In the genomic region with DNA sequence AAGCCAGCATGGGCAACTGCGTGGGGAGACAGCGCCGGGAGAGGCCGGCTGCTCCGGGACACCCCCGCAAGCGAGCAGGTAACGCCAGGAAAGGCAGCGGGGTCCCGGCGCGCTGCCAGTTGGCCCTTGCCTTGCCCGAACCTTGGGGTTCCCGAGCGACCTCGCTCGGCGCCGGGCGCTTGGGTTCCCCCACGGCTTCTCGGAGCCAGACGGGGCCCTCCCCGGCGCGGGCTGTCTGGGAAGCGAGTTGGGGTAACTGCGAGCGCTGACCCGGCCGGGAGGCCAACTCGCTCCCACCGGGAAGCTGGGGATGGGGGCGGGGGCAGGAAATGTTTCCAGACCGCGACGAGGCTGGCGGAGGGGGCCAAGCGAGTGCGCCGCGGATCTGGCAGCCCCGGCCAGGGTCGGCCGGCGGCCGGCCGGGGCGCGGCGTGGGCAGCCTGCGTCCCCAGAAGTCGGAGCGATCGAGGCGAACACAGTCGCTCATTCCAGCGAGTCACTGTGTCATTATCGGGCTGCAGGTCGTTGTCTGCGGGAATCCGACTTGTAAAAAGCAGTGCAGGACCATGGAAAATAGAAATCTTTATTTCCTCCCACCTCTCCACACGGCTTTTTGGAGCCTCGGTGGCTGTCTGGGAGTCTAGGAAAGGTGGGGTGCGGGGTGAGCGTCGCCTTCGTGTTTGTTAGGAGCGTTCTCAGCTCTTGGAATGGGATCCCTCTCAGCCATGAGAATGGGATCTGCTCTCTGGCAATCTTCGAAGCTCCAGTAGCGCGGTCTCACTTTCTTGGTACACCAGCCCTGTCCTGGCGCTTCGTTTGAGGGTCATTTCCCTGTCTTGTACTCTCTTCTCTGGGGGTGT, we compare ENCODE assay signal across 8 mouse cellular contexts. TPM values are rescaled to one million over a fixed set of nuclear protein-coding genes. Genes with fewer than 3 reads are reported as not detected.
DNase-seq lines count a peak whose midpoint lies in the region; ATAC-seq and TF ChIP-seq lines count a peak whose summit lies in the region.
"Had no signal": no experiment of that assay in that cellular context is flagged by ENCODE, and none has a peak within 500 bp of the region (broad histone marks: within the 10 kb centered on the region; RNA-seq: fewer than 3 reads in every experiment).

No protein-coding gene starts in this region.

- peak overlapping the region; percentile 81 for H3K4me2 ChIP-seq in lung, embryonic 15.5 days

- DNase-seq in CD8-positive naive resting alpha-beta T cell, adult 2 months (ENCODE audit: low read depth in 2 of 2, low spot score in 2 of 2) = peak; percentile 34 to 39
- no peak for DNase-seq in G1E (ENCODE audit: low spot score)
- DNase-seq in cerebellum, postnatal 10 days = peak; percentile 77 to 80
- peak; percentile 64 for DNase-seq in gastrocnemius, postnatal 25 days
- peak; percentile 51 for DNase-seq in retina, postnatal 1 day

- peaks cover 15% of the 10 kb centered on the region for H3K36me3 ChIP-seq in G1E (replicated peaks)
- H3K36me3 ChIP-seq in lung, embryonic 15.5 days = no peaks in the 10 kb centered on the region

- peak overlapping the region; percentile 86 for H3K4me3 ChIP-seq in G1E (ENCODE audit: low read depth, low read length)
- peak overlapping the region; percentile 72 for H3K4me3 ChIP-seq in lung, embryonic 15.5 days

- no peak for ATAC-seq in G1E (ENCODE audit: extremely low read depth, insufficient number of reproducible peaks, low FRiP score, poor library complexity, severe bottlenecking)
- ATAC-seq in inflammation-experienced regulatory T-cells, adult 6 months = peak; percentile 3
- 0 out of 2 replicates have a peak, but pooled peaks have one; percentile 0 for ATAC-seq in lung, embryonic 15.5 days (ENCODE audit: borderline replicate concordance, extremely low read depth, low FRiP score, low TSS enrichment)

- under 1% methylated on average over 70 of the region's 74 CpGs for WGBS in lung, embryonic 15.5 days

- peaks cover 25% of the 10 kb centered on the region for H3K4me1 ChIP-seq in G1E (ENCODE audit: insufficient read depth, low read depth, low read length)
- peaks cover 14% of the 10 kb centered on the region for H3K4me1 ChIP-seq in lung, embryonic 15.5 days

- H3K9ac ChIP-seq in lung, embryonic 15.5 days = peak overlapping the region; percentile 67

- peak overlapping the region; percentile 70 for H3K27ac ChIP-seq in lung, embryonic 15.5 days

- no peaks in the 10 kb centered on the region for H3K9me3 ChIP-seq in G1E (replicated peaks)
- H3K9me3 ChIP-seq in lung, embryonic 15.5 days = no peaks in the 10 kb centered on the region

- H3K27me3 ChIP-seq in G1E (ENCODE audit: insufficient read depth, low read length) = peaks cover 24% of the 10 kb centered on the region
- H3K27me3 ChIP-seq in lung, embryonic 15.5 days = no peaks in the 10 kb centered on the region

- TF ChIP-seq CTCF in G1E (IDR thresholded peaks at IDR 0.05; ENCODE audit: low read depth, low read length) = no peak

RNA-seq across cellular contexts. Expression of gene Ubtd1, which starts 0.6 kb away (rescaled TPM):
- total RNA-seq in G1E (2014; fragmentation: Nextera tagmentation) = 2.6 and 19.9 TPM in 2 replicates
- total RNA-seq in G1E (2017) = 4.8 and 7.7 TPM in 2 replicates
- 4.0 and 4.2 TPM in 2 replicates for polyA plus RNA-seq in G1E (2012)
- total RNA-seq in gastrocnemius, postnatal 25 days (2021) = 10 to 100 TPM; 15.4 to 19.8 TPM
- 1 to 10 TPM; 1.1 to 4.7 (median 3.9) TPM for polyA plus RNA-seq in inflammation-experienced regulatory T-cells, adult 6 months (2017; shearing (Covaris generic))
- 17.2 and 17.5 TPM in 2 replicates for polyA plus RNA-seq in lung, embryonic 15.5 days (2015; fragmentation: Nextera tagmentation; extraction: Ambion mirVana)

RNA-seq across cellular contexts. Expression of gene Mms19, which starts 1.2 kb away (rescaled TPM):
- total RNA-seq in G1E (2014; fragmentation: Nextera tagmentation) (27.5 and 39.4 TPM in 2 replicates), G1E (2017) (26.2 and 31.7 TPM in 2 replicates)
- polyA plus RNA-seq in G1E (2012) = 16.1 and 17.4 TPM in 2 replicates
- total RNA-seq in gastrocnemius, postnatal 25 days (2021) = 1 to 10 TPM; 7.7 to 8.7 TPM
- 10 to 100 TPM; 58.6 to 97.5 (median 79.2) TPM for polyA plus RNA-seq in inflammation-experienced regulatory T-cells, adult 6 months (2017; shearing (Covaris generic))
- polyA plus RNA-seq in lung, embryonic 15.5 days (2015; fragmentation: Nextera tagmentation; extraction: Ambion mirVana) = 29.7 and 35.3 TPM in 2 replicates

RNA-seq across cellular contexts. Expression of gene Zdhhc16, which starts 48.9 kb away (rescaled TPM):
- total RNA-seq in G1E (2014; fragmentation: Nextera tagmentation) (36.7 and 45.4 TPM in 2 replicates), G1E (2017) (27.8 and 29.7 TPM in 2 replicates)
- polyA plus RNA-seq in G1E (2012) = 25.6 and 34.0 TPM in 2 replicates
- total RNA-seq in gastrocnemius, postnatal 25 days (2021) = 10 to 100 TPM; 19.2 to 20.5 TPM
- polyA plus RNA-seq in inflammation-experienced regulatory T-cells, adult 6 months (2017; shearing (Covaris generic)) = 10 to 100 TPM; 38.4 to 48.4 (median 43.2) TPM
- polyA plus RNA-seq in lung, embryonic 15.5 days (2015; fragmentation: Nextera tagmentation; extraction: Ambion mirVana) = 88.1 and 96.2 TPM in 2 replicates

RNA-seq across cellular contexts. Expression of gene Exosc1, which starts 48.9 kb away (rescaled TPM):
- total RNA-seq in G1E (2014; fragmentation: Nextera tagmentation) (81.0 and 95.9 TPM in 2 replicates), G1E (2017) (50.2 and 52.2 TPM in 2 replicates)
- 20.3 and 29.3 TPM in 2 replicates for polyA plus RNA-seq in G1E (2012)
- total RNA-seq in gastrocnemius, postnatal 25 days (2021) = 10 to 100 TPM; 11.4 to 16.4 TPM
- 10 to 100 TPM; 66.9 to 92.2 (median 92.1) TPM for polyA plus RNA-seq in inflammation-experienced regulatory T-cells, adult 6 months (2017; shearing (Covaris generic))
- 71.4 and 72.6 TPM in 2 replicates for polyA plus RNA-seq in lung, embryonic 15.5 days (2015; fragmentation: Nextera tagmentation; extraction: Ambion mirVana)

RNA-seq across cellular contexts. Expression of gene Ankrd2, which starts 53.6 kb away (rescaled TPM):
- not detected in 2 replicates for total RNA-seq in G1E (2014; fragmentation: Nextera tagmentation)
- total RNA-seq in G1E (2017) = 0.23 TPM in 1 of 2 replicates, not detected in the other
- polyA plus RNA-seq in G1E (2012) = not detected in 2 replicates
- 1,000 to 10,000 TPM in 1 of 2 experiments, 100 to 1,000 TPM in 1; 167 to 1,046 TPM for total RNA-seq in gastrocnemius, postnatal 25 days (2021)
- not detected for polyA plus RNA-seq in inflammation-experienced regulatory T-cells, adult 6 months (2017; shearing (Covaris generic))
- 0.31 and 0.58 TPM in 2 replicates for polyA plus RNA-seq in lung, embryonic 15.5 days (2015; fragmentation: Nextera tagmentation; extraction: Ambion mirVana)
- total RNA-seq: hematopoietic stem cell, adult 5-6 weeks had no signal
